Mouse (Mus musculus) CH12.LX (cell line): ENCODE measurements at regions not wholly inside any gene's neighbourhood (a gene's known extent, or its start where the extent isn't known, plus 50 kb on each side); places are given as distances from the start of the nearest gene placed in this dataset.

Experiments
- CHD1 ChIP-seq: IDR thresholded peaks from 2 replicates; pipeline ENCODE4 v1.6.1; 2012; ENCODE audit warnings: low read depth, low read length, improper control_type of control experiment, inconsistent platforms
- MYC ChIP-seq: IDR thresholded peaks from 2 replicates; pipeline ENCODE4 v1.6.1; 2011; ENCODE audit warnings: low read depth, mild to moderate bottlenecking, improper control_type of control experiment, low read length
- UBTF ChIP-seq: IDR thresholded peaks from 2 replicates; pipeline ENCODE4 v1.6.1; 2012; ENCODE audit warnings: low read depth, mild to moderate bottlenecking, inconsistent platforms, low read length, improper control_type of control experiment, moderate library complexity
- ZC3H11A ChIP-seq: IDR thresholded peaks from 2 replicates; pipeline ENCODE4 v1.6.1; 2012; ENCODE audit warnings: low read depth, mild to moderate bottlenecking, inconsistent platforms, low read length, improper control_type of control experiment

GRCm38 (mm10) chr19:54555351-54555750 is 511.4 kb downstream of the Adra2a start:
- no peak for TF ChIP-seq MYC
- TF ChIP-seq UBTF = no peak
- TF ChIP-seq CHD1 = no peak
- no peak for TF ChIP-seq ZC3H11A
